Comparison of ENCODE assay signal across 8 mouse cellular contexts in the genomic region with DNA sequence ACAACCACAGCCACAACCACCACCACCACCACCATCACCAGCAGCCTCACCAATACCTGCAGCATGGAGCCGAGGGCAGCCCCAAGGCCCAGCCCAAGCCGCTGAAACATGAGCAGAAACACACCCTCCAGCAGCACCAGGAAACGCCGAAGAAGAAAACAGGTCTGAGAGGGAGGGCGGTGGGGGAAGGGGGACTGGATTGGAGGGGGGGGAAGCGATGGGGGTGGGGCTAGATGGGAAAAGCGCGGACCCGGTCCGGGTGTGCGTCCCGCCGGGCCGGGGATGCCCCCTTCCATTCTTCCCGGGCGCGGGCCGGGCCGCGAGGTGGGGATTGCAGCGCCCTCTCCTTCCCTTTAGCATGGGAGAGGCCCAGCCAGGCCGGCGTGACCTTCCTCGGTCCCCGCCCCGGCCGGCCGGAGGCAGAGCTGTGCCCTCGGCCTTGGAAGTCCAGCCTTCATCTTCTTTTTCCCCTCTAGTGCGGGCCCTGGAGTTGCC. TPM values are rescaled to one million over a fixed set of nuclear protein-coding genes. Genes with fewer than 3 reads are reported as not detected.
DNase-seq lines count a peak whose midpoint lies in the region; ATAC-seq and TF ChIP-seq lines count a peak whose summit lies in the region.

No protein-coding gene starts in this region.

- H3K27ac ChIP-seq in heart, postnatal 0 days (ENCODE audit: low read depth), result peak overlapping the region; percentile 100

- no peak for TF ChIP-seq EP300 in heart, postnatal 0 days (IDR thresholded peaks at IDR 0.05; ENCODE audit: low read depth)

- H3K27me3 ChIP-seq in G1E (ENCODE audit: insufficient read depth, low read length), result no peaks in the 10 kb centered on the region
- no peaks in the 10 kb centered on the region for H3K27me3 ChIP-seq in heart, postnatal 0 days (ENCODE audit: control insufficient read depth, insufficient read depth, low read length)

- H3K4me3 ChIP-seq in G1E (ENCODE audit: low read depth, low read length), result peak overlapping the region; percentile 92
- H3K4me3 ChIP-seq in heart, postnatal 0 days (ENCODE audit: low read depth, low read length), result peak overlapping the region; percentile 98

- H3K4me2 ChIP-seq in heart, postnatal 0 days (ENCODE audit: low read depth, low read length), result peak overlapping the region; percentile 83

- H3K36me3 ChIP-seq in G1E (replicated peaks), result peaks cover 26% of the 10 kb centered on the region
- peaks cover under 1% of the 10 kb centered on the region; the same call in 1 of the 2 replicates for H3K36me3 ChIP-seq in heart, postnatal 0 days (replicated peaks; ENCODE audit: control insufficient read depth, insufficient read depth, low read length)

- no peak for TF ChIP-seq CTCF in G1E (IDR thresholded peaks at IDR 0.05; ENCODE audit: low read depth, low read length)
- TF ChIP-seq CTCF in heart, postnatal 0 days (IDR thresholded peaks at IDR 0.05; ENCODE audit: low read depth), result no peak

- peak; percentile 35 for DNase-seq in G1E (ENCODE audit: low spot score)
- DNase-seq in adrenal gland, postnatal 14 days, result peak; percentile 75
- DNase-seq in heart, postnatal 0 days (ENCODE audit: low spot score), result peak; percentile 49
- DNase-seq in layer of hippocampus, postnatal 36 days, result peak; percentile 25
- peak; percentile 58 to 59 for DNase-seq in lung, postnatal 4 days
- peak; percentile 45 for DNase-seq in right cerebral cortex, postnatal 4 days

- ATAC-seq in G1E (ENCODE audit: extremely low read depth, insufficient number of reproducible peaks, low FRiP score, poor library complexity, severe bottlenecking), result no peak
- ATAC-seq in erythroblast, adult 5-6 weeks (replicated peaks; ENCODE audit: low FRiP score, poor library complexity, severe bottlenecking), result peak; percentile 41
- ATAC-seq in heart, postnatal 0 days (ENCODE audit: insufficient read depth, low read depth), result peak; percentile 22
- no peak for ATAC-seq in granulocyte monocyte progenitor cell, adult 5-6 weeks (replicated peaks; ENCODE audit: poor library complexity, severe bottlenecking)

- H3K9me3 ChIP-seq in G1E (replicated peaks), result no peaks in the 10 kb centered on the region
- H3K9me3 ChIP-seq in heart, postnatal 0 days (replicated peaks; ENCODE audit: control insufficient read depth, low read length), result no peaks in the 10 kb centered on the region

- WGBS in heart, postnatal 0 days, result 0% methylated on average over 28 of the region's 30 CpGs

- peak overlapping the region; percentile 100 for H3K9ac ChIP-seq in heart, postnatal 0 days (replicated peaks; ENCODE audit: low read depth, low read length)

- peaks cover 29% of the 10 kb centered on the region for H3K4me1 ChIP-seq in G1E (ENCODE audit: insufficient read depth, low read depth, low read length)
- H3K4me1 ChIP-seq in heart, postnatal 0 days (ENCODE audit: control insufficient read depth, insufficient read depth), result 0 out of 2 replicates have a peak, but pooled peaks cover 7% of the 10 kb centered on the region

RNA-seq across cellular contexts. Expression of a gene that starts 0.4 kb away (rescaled TPM):
- total RNA-seq in G1E (2014; fragmentation: Nextera tagmentation), result 97.1 and 113 TPM in 2 replicates
- total RNA-seq in G1E (2017), result 75.3 and 94.0 TPM in 2 replicates
- polyA plus RNA-seq in G1E (2012), result 22.3 and 24.0 TPM in 2 replicates
- total RNA-seq in adrenal gland, postnatal 14 days (2021), result 77.1 and 82.5 TPM in 2 replicates
- 17.8 and 29.8 TPM in 2 replicates for total RNA-seq in erythroblast, adult 5-6 weeks (2015; ENCODE audit: low replicate concordance)
- 21.2 and 25.6 TPM in 2 replicates for total RNA-seq in erythroblast, adult 5-6 weeks (2017; ENCODE audit: low replicate concordance)
- total RNA-seq in heart, postnatal 0 days (2014; rRNA removed; ENCODE audit: low replicate concordance), result 30.5 and 55.1 TPM in 2 replicates
- 3.0 and 3.5 TPM in 2 replicates for polyA plus RNA-seq in heart, postnatal 0 days (2015; fragmentation: Nextera tagmentation; extraction: Ambion mirVana)
- 10 to 100 TPM; 84.8 to 92.9 TPM for total RNA-seq in layer of hippocampus, postnatal 36 days (2021)
- total RNA-seq in granulocyte monocyte progenitor cell, adult 5-6 weeks (2014; fragmentation: Nextera tagmentation), result 60.5 and 62.3 TPM in 2 replicates
- total RNA-seq in granulocyte monocyte progenitor cell, adult 5-6 weeks (2017), result 89.1 and 93.7 TPM in 2 replicates

RNA-seq across cellular contexts. Expression of a gene that starts 38.7 kb away (rescaled TPM):
- total RNA-seq in G1E (2014; fragmentation: Nextera tagmentation) (not detected in 2 replicates), G1E (2017) (0.27 TPM in 1 of 2 replicates, not detected in the other)
- polyA plus RNA-seq in G1E (2012), result not detected in 2 replicates
- not detected in 2 replicates for total RNA-seq in adrenal gland, postnatal 14 days (2021)
- total RNA-seq in erythroblast, adult 5-6 weeks (2015; ENCODE audit: low replicate concordance), result not detected in 2 replicates
- not detected in 2 replicates for total RNA-seq in erythroblast, adult 5-6 weeks (2017; ENCODE audit: low replicate concordance)
- not detected in 2 replicates for total RNA-seq in heart, postnatal 0 days (2014; rRNA removed; ENCODE audit: low replicate concordance)
- polyA plus RNA-seq in heart, postnatal 0 days (2015; fragmentation: Nextera tagmentation; extraction: Ambion mirVana), result not detected in 2 replicates
- not detected for total RNA-seq in layer of hippocampus, postnatal 36 days (2021)
- total RNA-seq in granulocyte monocyte progenitor cell, adult 5-6 weeks (2014; fragmentation: Nextera tagmentation), result not detected in 2 replicates
- not detected in 2 replicates for total RNA-seq in granulocyte monocyte progenitor cell, adult 5-6 weeks (2017)

Comparison
In these comparisons a context has a peak if more than half of its experiments do, and no peak if none do; other contexts are left out.
1. ATAC-seq: peak in erythroblast, adult 5-6 weeks (single experiment) and heart, postnatal 0 days (single experiment); none in G1E (single experiment) and granulocyte monocyte progenitor cell, adult 5-6 weeks (single experiment).
2. DNase-seq: peak in every context shown above with its lines; median percentile 75 in adrenal gland, postnatal 14 days; 58 in lung, postnatal 4 days; 49 in heart, postnatal 0 days; 45 in right cerebral cortex, postnatal 4 days; 35 in G1E; 25 in layer of hippocampus, postnatal 36 days.